Mouse (Mus musculus) cerebellum, postnatal 10 days (tissue): ENCODE measurements around the gene Ppfibp1.

Source experiments
- DNase-seq, 2 experiments: peaks; one replicate each; pipeline ENCODE4 v3.0.0; 2021; ENCODE audit warnings: mixed read lengths in 2 of 2

Ppfibp1 gene

DNA sequence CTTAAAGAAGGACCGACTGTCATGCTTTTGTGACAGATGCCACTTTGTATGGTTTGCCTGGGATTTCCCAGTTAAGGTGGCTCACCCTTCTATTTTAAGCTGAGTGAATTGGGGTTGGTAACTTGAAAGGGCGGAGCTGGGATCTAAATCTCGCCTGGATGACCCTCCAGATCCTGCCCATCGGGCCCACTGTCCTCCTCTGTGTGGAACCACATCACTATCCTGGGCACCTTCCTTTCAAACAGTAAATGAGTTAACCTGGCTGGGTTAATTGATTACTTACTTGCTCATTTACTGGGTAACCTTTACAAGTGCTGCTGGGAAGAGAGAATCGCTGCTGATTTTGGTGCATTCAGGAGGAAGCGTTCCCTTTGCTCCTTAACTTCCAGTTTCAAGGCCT, 30.1 kb downstream of the Ppfibp1 start:
- DNase-seq: no peak

DNA sequence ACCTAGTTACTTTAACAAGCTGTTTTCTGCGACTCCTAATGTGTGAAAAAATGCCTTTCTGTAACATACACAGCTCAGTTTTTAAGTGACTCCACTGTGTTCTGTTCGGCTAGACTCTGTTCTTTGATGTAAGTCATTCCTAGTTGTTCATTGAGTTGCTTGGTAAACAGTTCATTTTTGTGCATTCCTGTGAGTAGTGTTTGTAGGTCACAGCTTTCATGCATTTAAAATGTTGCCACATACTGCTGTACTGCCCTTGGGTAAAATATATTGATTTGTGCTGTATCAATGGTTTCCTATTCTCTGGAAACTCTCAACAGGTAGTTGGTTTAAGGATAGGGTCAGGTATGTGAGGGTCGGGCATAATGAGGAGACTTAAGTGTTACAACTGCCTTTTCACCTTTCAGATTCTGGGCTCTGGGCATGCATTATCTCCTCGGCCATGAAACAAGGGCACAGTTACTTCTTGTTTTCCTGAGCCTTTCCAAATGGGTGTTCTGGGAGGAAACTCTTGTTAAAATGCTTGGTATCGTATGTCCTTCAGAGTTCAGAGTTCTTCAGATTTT, 38.2 kb downstream of the Ppfibp1 start:
- DNase-seq: no peak

DNA sequence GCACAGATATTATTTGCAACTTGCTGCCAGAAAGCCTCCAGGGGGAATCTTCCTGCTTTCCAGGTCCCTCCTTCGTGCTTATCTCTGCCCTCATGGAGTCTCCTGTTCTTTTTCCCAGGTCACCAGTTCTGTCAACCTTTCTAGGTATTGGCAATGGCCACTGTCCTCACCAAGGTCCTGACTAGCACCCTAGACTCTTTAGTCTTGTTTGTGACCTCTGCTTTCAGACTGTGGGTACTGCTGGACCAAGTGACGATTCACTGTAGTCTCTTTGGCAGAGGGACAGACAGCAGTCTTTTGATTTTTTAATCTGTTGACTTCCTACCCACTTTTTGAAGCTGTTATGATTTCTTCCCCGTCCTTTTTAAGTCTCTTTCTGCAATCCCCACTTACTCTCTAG, 39.8 kb downstream of the Ppfibp1 start:
- no peak for DNase-seq

- no peak for DNase-seq
These were observed 40.7 kb downstream of the Ppfibp1 start for GRCm38 (mm10) chr6:146929031-146929430.

- no peak for DNase-seq
These were observed 44.8 kb downstream of the Ppfibp1 start for GRCm38 (mm10) chr6:146933123-146933522.

DNA sequence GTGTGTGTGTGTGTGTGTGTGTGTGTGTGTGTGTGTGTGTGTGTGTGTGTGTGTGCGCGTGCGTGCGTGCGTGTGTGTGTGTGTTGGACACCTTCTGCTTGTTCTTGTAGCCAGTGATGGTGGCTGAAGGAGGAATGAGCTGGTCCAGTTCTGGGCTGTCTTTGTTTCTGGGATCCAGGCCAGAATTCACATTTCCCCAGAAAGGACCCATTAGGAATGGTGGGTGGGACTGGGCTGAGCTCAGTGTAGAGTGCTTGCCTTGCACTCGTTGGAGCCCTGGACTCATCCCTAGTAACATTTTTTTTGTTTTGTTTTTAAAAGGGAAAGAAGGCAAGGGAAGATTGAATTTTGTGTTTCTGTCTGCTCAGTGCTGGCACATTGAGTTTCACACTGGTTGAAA, 47.7 kb downstream of the Ppfibp1 start:
- peak; percentile 21 to 28 for DNase-seq

- no peak for DNase-seq
These were observed 50.7 kb downstream of the Ppfibp1 start for GRCm38 (mm10) chr6:146939026-146939425.

DNA sequence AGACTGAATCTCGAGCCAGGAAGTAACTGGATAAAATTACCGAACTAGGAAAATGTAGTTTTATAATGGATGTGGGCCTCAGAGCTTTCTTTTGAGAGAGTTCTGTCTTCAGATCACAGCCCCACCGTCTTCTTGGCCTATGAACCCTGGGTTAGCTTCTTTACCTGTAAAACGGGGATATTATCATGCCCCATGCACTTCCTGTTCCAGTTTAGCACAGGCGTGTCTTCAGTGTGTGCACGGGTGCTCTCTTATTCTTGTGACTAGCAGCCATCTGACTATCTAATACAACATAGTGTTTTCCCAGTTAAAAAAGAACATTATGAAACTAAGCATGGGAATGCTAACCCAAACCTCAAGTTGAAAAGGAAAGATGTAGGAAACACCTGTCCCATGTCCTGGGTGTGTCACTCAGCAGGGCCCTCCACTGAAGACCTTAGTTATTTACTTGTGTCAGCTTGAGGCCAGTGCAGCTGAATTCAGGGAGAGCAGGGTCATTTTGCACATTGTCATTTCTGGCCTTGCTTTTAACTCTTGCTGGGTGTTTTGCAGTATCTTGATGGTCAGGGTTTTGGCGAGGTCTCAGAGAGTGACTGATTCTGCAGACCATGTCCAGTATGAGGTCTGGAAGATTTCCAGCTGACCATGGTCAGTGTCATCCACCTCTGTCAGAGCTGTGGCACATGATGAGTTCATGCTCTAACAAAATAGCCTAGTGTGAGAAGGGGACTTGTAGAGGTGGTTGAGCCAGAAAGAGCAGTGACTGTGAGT, 53.4 kb downstream of the Ppfibp1 start:
- no peak for DNase-seq

- DNase-seq: no peak
These were observed 55.7 kb downstream of the Ppfibp1 start for GRCm38 (mm10) chr6:146944009-146944408.

DNA sequence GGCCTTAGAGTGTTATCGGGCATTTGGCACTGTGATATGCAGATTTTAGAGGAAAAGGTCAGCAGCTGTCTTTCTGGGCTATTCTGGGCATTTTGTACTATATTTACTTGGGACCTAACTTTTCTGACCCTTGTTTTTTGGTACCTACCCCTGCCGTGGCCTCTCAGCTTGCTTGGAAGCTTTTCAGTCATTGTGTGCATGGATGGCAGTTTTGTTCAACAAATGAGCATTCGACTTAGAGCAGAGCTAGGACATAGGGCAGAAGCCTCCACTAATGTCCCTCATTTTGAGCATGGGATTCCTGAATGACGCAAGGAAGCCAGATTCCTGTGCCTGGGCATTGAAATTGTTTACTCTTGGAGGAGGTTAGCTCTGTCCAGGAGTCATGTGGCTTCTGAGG, 56.5 kb downstream of the Ppfibp1 start:
- no peak for DNase-seq

GRCm38 (mm10) chr6:146946327-146947029, 58.2 kb downstream of the Ppfibp1 start:
- no peak for DNase-seq

- no peak for DNase-seq
These were observed 58.9 kb downstream of the Ppfibp1 start for GRCm38 (mm10) chr6:146947186-146947585.

- peak; percentile 11 to 17 for DNase-seq
These were observed 61.6 kb downstream of the Ppfibp1 start for GRCm38 (mm10) chr6:146949682-146950453.

DNA sequence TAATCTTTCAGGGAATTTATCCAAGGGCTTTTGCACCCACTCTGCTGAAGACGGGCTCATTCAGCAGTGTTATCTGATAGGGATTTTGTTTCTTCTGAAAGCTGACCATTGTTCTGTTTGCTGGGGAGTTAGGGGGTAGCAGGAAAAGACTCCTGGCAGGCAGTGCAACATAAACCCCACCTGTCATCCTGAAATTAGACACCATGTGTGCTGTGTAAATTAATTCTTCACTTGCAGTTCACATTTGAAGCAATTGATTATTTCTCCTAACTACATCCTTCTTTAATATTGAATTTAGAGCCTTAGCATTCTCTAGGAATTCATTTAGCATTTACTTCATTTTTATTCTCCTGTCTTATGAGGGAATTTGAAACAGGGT, 62.2 kb downstream of the Ppfibp1 start:
- DNase-seq: no peak

- no peak for DNase-seq
These were observed 66.0 kb downstream of the Ppfibp1 start, which contains the start of gene 1700034J05Rik for GRCm38 (mm10) chr6:146954258-146954657. Gene 1700034J05Rik (minus strand): TSS chr6:146954422.

- DNase-seq: no peak
These were observed 67.2 kb downstream of the Ppfibp1 start for GRCm38 (mm10) chr6:146955475-146955874.

DNA sequence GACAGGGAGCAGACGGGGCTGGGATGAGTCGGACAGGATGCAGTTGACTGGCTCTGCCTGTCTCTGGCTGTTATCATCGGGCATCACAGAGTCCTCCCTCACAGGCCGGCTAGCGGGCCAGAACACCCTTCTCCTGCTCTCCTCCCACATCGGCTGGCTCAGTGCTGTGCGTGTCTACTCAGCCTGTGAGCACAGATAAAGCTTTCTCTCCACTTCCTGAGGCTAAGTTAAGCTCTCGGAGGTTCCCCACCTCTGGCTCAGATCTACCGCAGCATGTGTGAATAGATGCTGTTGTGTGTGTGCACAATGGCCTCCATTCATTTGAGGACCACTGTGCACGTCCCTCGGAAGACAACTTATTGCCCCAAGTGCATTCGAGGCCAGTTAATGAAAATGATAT, 67.6 kb downstream of the Ppfibp1 start:
- peak in 1 of 2 experiments; percentile 18 for DNase-seq

- DNase-seq: no peak
These were observed 68.7 kb downstream of the Ppfibp1 start for GRCm38 (mm10) chr6:146956961-146957360.

GRCm38 (mm10) chr6:146958694-146959093, 70.4 kb downstream of the Ppfibp1 start:
- DNase-seq: no peak

DNA sequence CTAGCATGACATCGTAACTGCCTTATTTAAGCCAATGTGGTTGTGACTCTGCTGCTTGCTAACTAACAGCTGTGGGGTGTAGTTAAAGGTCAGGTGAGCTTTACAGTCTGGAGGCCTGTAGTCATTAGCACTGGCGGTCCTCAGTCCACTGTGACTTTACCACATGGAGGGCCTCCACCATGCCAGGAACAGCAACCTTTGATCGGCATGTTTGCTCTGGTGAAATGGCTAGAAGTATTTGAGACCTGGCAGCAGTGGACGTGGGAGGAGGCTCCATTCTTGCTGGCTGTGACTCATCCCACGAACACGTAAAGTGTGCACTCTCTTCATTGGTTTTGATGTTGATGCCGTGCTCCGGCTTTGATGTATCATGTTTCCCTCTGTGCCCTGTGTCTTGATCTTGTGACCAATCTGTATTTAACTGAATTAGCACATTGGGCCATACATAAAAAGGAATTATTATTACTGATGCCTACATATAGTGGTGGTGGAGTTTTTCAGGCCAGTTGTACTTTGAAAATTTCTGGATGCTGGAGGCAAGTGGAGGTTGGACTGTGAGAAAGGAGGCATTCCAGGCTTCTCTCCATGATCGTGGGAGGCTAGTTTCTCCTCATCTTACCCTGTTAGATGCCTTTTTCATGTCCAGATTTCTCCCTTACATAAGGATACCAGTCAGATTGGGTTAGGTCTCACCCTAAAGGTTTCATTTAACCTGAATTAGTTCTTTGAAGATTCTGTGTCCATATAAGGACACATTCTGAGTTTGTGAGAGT, 71.8 kb downstream of the Ppfibp1 start:
- DNase-seq: no peak

DNA sequence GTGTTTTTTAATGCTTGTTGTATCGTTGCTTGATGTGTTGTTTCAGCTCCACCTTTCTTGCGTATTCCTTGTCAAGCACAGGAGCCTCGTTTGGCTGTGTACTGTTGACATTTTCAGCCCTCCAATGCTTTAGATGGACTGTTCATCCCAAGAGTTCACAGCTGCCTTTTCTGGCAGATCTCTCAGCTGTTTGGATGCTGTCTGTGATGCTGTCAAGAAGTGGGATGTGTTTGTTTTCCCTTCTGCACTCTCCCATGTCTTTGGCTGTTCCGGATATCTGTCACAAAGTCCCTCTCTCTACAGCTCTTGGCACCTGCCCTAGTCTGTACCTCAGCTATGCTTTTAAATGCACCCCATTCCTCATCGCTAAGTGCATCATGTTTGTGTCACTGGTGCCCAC, 72.7 kb downstream of the Ppfibp1 start:
- DNase-seq: no peak

- DNase-seq: no peak
These were observed 73.7 kb downstream of the Ppfibp1 start for GRCm38 (mm10) chr6:146961832-146962481.
